Comparison of ENCODE assay signal across 20 mouse cellular contexts in the genomic region with DNA sequence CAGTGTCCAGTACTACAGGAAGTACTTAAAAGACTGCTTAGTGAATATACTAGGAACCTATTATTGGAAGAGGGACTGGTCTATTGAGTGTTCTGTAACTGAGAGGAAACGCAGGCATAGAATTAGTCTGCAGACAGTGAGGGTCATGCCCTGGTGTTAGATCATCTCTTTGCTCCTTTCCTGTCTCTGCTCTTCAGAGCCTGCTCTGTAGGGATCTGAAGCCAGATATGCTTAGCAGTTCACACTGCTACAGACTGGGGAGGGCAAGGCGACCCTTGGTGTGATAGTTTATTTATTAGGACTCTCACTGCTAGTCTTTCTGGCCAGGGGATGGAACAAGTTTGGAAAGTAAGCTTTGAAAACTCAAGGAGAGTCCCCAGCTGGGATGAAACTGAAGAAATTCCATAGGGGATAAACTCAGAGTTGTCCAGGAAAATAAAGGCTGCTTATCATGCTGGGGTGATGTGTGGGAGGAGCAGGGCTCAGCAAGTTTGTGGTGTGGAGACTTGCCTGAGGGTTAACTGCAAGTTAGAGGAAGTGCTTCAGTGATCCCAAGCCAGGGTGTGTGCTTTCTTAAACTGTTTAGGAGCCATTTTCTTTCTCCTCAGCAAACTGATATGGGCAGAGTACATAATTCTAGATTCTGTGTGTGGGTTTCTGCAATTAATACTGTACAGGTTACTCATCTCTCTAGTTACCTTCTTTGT. TPM values are rescaled to one million over a fixed set of nuclear protein-coding genes. Genes with fewer than 3 reads are reported as not detected.
DNase-seq lines count a peak whose midpoint lies in the region; ATAC-seq and TF ChIP-seq lines count a peak whose summit lies in the region.
"Had no signal": no experiment of that assay in that cellular context is flagged by ENCODE, and none has a peak within 500 bp of the region (broad histone marks: within the 10 kb centered on the region; RNA-seq: fewer than 3 reads in every experiment).

No protein-coding gene starts in this region.

- no peak overlapping the region for H3K9ac ChIP-seq in heart, embryonic 15.5 days
- H3K9ac ChIP-seq in lung, embryonic 14.5 days: no peak overlapping the region
- H3K9ac ChIP-seq in forebrain, embryonic 13.5 days: no peak overlapping the region
- no peak overlapping the region for H3K9ac ChIP-seq in forebrain, embryonic 12.5 days

- H3K4me3 ChIP-seq in heart, embryonic 15.5 days: no peak overlapping the region
- H3K4me3 ChIP-seq in lung, embryonic 14.5 days (ENCODE audit: low read depth, low read length): no peak overlapping the region
- no peak overlapping the region for H3K4me3 ChIP-seq in forebrain, embryonic 13.5 days
- H3K4me3 ChIP-seq in forebrain, embryonic 12.5 days (replicated peaks): no peak overlapping the region
- H3K4me3 ChIP-seq: erythroblast, embryonic 14.5 days had no signal

- 0 out of 2 replicates have a peak, but pooled peaks cover 7% of the 10 kb centered on the region for H3K4me1 ChIP-seq in heart, embryonic 15.5 days (replicated peaks)
- H3K4me1 ChIP-seq in lung, embryonic 14.5 days (ENCODE audit: insufficient read depth): peaks cover 6% of the 10 kb centered on the region; the same call in 1 of the 2 replicates
- H3K4me1 ChIP-seq in forebrain, embryonic 13.5 days: no peaks in the 10 kb centered on the region
- H3K4me1 ChIP-seq in forebrain, embryonic 12.5 days: no peaks in the 10 kb centered on the region

- 30% methylated on average over 2 of the region's 2 CpGs for WGBS in heart, embryonic 15.5 days
- WGBS in lung, embryonic 14.5 days: 27% methylated on average over 2 of the region's 2 CpGs
- WGBS in forebrain, embryonic 13.5 days: 69% methylated on average over 2 of the region's 2 CpGs
- 68% methylated on average over 2 of the region's 2 CpGs for WGBS in forebrain, embryonic 12.5 days

- no peak overlapping the region for H3K4me2 ChIP-seq in heart, embryonic 15.5 days
- H3K4me2 ChIP-seq in lung, embryonic 14.5 days: no peak overlapping the region
- H3K4me2 ChIP-seq in forebrain, embryonic 13.5 days: no peak overlapping the region
- H3K4me2 ChIP-seq in forebrain, embryonic 12.5 days: no peak overlapping the region
- H3K4me2 ChIP-seq: liver, embryonic 11.5 days had no signal

- H3K36me3 ChIP-seq in heart, embryonic 15.5 days: no peaks in the 10 kb centered on the region
- H3K36me3 ChIP-seq in lung, embryonic 14.5 days (ENCODE audit: insufficient read depth): no peaks in the 10 kb centered on the region
- no peaks in the 10 kb centered on the region for H3K36me3 ChIP-seq in forebrain, embryonic 13.5 days (ENCODE audit: poor library complexity, severe bottlenecking)
- no peaks in the 10 kb centered on the region for H3K36me3 ChIP-seq in forebrain, embryonic 12.5 days (replicated peaks)

- no peaks in the 10 kb centered on the region for H3K27me3 ChIP-seq in heart, embryonic 15.5 days
- H3K27me3 ChIP-seq in lung, embryonic 14.5 days (ENCODE audit: insufficient read depth, low read length): no peaks in the 10 kb centered on the region
- H3K27me3 ChIP-seq in forebrain, embryonic 13.5 days: no peaks in the 10 kb centered on the region
- H3K27me3 ChIP-seq in forebrain, embryonic 12.5 days: no peaks in the 10 kb centered on the region

- no peaks in the 10 kb centered on the region for H3K9me3 ChIP-seq in heart, embryonic 15.5 days (replicated peaks)
- no peaks in the 10 kb centered on the region for H3K9me3 ChIP-seq in lung, embryonic 14.5 days (ENCODE audit: low read depth, low read length)
- H3K9me3 ChIP-seq in forebrain, embryonic 13.5 days (replicated peaks): no peaks in the 10 kb centered on the region
- H3K9me3 ChIP-seq in forebrain, embryonic 12.5 days: no peaks in the 10 kb centered on the region

- no peak for TF ChIP-seq CTCF in lung, embryonic 14.5 days (IDR thresholded peaks at IDR 0.05; ENCODE audit: low read depth)

- H3K27ac ChIP-seq in heart, embryonic 15.5 days: peak overlapping the region; percentile 0; the same call in 1 of the 2 replicates
- peak overlapping the region; percentile 63; the same call in 1 of the 2 replicates for H3K27ac ChIP-seq in lung, embryonic 14.5 days (ENCODE audit: low read depth)
- no peak overlapping the region for H3K27ac ChIP-seq in forebrain, embryonic 13.5 days
- no peak overlapping the region for H3K27ac ChIP-seq in forebrain, embryonic 12.5 days
- H3K27ac ChIP-seq: macrophage had no signal

- 0 out of 2 replicates have a peak, but pooled peaks have one; percentile 50 for ATAC-seq in heart, embryonic 15.5 days (replicated peaks; ENCODE audit: insufficient number of reproducible peaks, insufficient read depth, low FRiP score, low read depth)
- peak; percentile 19; the same call in 1 of the 2 replicates for ATAC-seq in lung, embryonic 14.5 days (ENCODE audit: insufficient read depth)
- ATAC-seq in megakaryocyte, adult 5-6 weeks (ENCODE audit: poor library complexity, severe bottlenecking): peak; percentile 46
- no peak for ATAC-seq in forebrain, embryonic 13.5 days
- ATAC-seq in forebrain, embryonic 12.5 days (ENCODE audit: low FRiP score): no peak

- DNase-seq in heart, adult 8-10 months (ENCODE audit: low spot score): no peak
- DNase-seq in lung, embryonic 14.5 days: peak; percentile 39
- DNase-seq in lung, postnatal 10 days: no peak
- DNase-seq in NIH3T3 (ENCODE audit: low read depth): peak; percentile 24
- DNase-seq: adrenal gland, adult 2 months; cerebellum, adult 18-20 months; gastrocnemius, postnatal 14 days; kidney, adult 8-10 months; right cerebral cortex, postnatal 14 days; thymus, adult 18-20 months had no signal

RNA-seq across cellular contexts. Expression of a gene that starts 16.7 kb away (rescaled TPM):
- 2.5 and 3.1 TPM in 2 replicates for polyA plus RNA-seq in heart, embryonic 15.5 days (2015; fragmentation: Nextera tagmentation; extraction: Ambion mirVana)
- total RNA-seq in heart, adult 8-10 months (2022): 1 to 10 TPM; 2.0 to 4.6 (median 2.9) TPM
- polyA plus RNA-seq in lung, embryonic 14.5 days (2014; fragmentation: Nextera tagmentation; extraction: Ambion mirVana): 11.7 and 14.7 TPM in 2 replicates
- total RNA-seq in megakaryocyte, adult 5-6 weeks (2015): 7.0 and 11.9 TPM in 2 replicates
- 6.2 and 6.8 TPM in 2 replicates for total RNA-seq in megakaryocyte, adult 5-6 weeks (2017)
- polyA plus RNA-seq in forebrain, embryonic 13.5 days (2015; fragmentation: Nextera tagmentation; extraction: Ambion mirVana): 2.9 and 3.2 TPM in 2 replicates
- 2.8 and 3.4 TPM in 2 replicates for polyA plus RNA-seq in forebrain, embryonic 12.5 days (2016; fragmentation: Nextera tagmentation; extraction: Ambion mirVana)
- polyA plus RNA-seq: erythroblast, embryonic 14.5 days had no signal

RNA-seq across cellular contexts. Expression of a gene that starts 24.8 kb away (rescaled TPM):
- 0.14 and 0.16 TPM in 2 replicates for polyA plus RNA-seq in heart, embryonic 15.5 days (2015; fragmentation: Nextera tagmentation; extraction: Ambion mirVana)
- total RNA-seq in heart, adult 8-10 months (2022): not detected
- polyA plus RNA-seq in lung, embryonic 14.5 days (2014; fragmentation: Nextera tagmentation; extraction: Ambion mirVana): 0.22 TPM in 1 of 2 replicates, not detected in the other
- total RNA-seq in megakaryocyte, adult 5-6 weeks (2015): not detected in 2 replicates
- total RNA-seq in megakaryocyte, adult 5-6 weeks (2017): not detected in 2 replicates
- 0.15 TPM in 1 of 2 replicates, not detected in the other for polyA plus RNA-seq in forebrain, embryonic 13.5 days (2015; fragmentation: Nextera tagmentation; extraction: Ambion mirVana)
- polyA plus RNA-seq in forebrain, embryonic 12.5 days (2016; fragmentation: Nextera tagmentation; extraction: Ambion mirVana): 0.15 and 0.17 TPM in 2 replicates
- total RNA-seq: adrenal gland, adult 2 months; gastrocnemius, postnatal 14 days; layer of hippocampus, postnatal 14 days; left cerebral cortex, postnatal 25 days had no signal
- polyA plus RNA-seq: adrenal gland, adult 2 months; erythroblast, embryonic 14.5 days; hindbrain, embryonic 11.5 days; liver, embryonic 11.5 days; macrophage had no signal

RNA-seq across cellular contexts. Expression of a gene that starts 40.6 kb away (rescaled TPM):
- polyA plus RNA-seq in heart, embryonic 15.5 days (2015; fragmentation: Nextera tagmentation; extraction: Ambion mirVana): 0.78 and 1.1 TPM in 2 replicates
- total RNA-seq in heart, adult 8-10 months (2022): 1 to 10 TPM in 1 of 4 experiments, under 1 TPM in 3; 0.49 to 1.4 (median 0.76) TPM
- 1.3 and 1.5 TPM in 2 replicates for polyA plus RNA-seq in lung, embryonic 14.5 days (2014; fragmentation: Nextera tagmentation; extraction: Ambion mirVana)
- 4.9 and 6.5 TPM in 2 replicates for total RNA-seq in megakaryocyte, adult 5-6 weeks (2015)
- total RNA-seq in megakaryocyte, adult 5-6 weeks (2017): 4.3 and 4.6 TPM in 2 replicates
- polyA plus RNA-seq in forebrain, embryonic 13.5 days (2015; fragmentation: Nextera tagmentation; extraction: Ambion mirVana): 0.94 and 1.2 TPM in 2 replicates
- 0.58 and 1.2 TPM in 2 replicates for polyA plus RNA-seq in forebrain, embryonic 12.5 days (2016; fragmentation: Nextera tagmentation; extraction: Ambion mirVana)
- polyA plus RNA-seq: erythroblast, embryonic 14.5 days had no signal

Comparison
In these comparisons a context has a peak if more than half of its experiments do, and no peak if none do; other contexts are left out.
1. DNase-seq: peak in lung, embryonic 14.5 days (single experiment) and NIH3T3 (single experiment); none in heart, adult 8-10 months (single experiment) and lung, postnatal 10 days (single experiment).
2. ATAC-seq: peak in heart, embryonic 15.5 days (single experiment), lung, embryonic 14.5 days (single experiment) and megakaryocyte, adult 5-6 weeks (single experiment); none in forebrain, embryonic 13.5 days (single experiment) and forebrain, embryonic 12.5 days (single experiment).
3. H3K27ac ChIP-seq: peak in heart, embryonic 15.5 days (single experiment) and lung, embryonic 14.5 days (single experiment); none in forebrain, embryonic 13.5 days (single experiment) and forebrain, embryonic 12.5 days (single experiment).